Mouse (Mus musculus) skeletal muscle tissue, adult 2 months (tissue): Measurements from ENCODE around the gene Ccdc39.

Source experiments
- DNase-seq: peaks from one replicate; pipeline ENCODE4 v3.0.0-alpha.2; 2012; ENCODE audit warnings: low read depth, low spot score

The Ccdc39 gene

DNA sequence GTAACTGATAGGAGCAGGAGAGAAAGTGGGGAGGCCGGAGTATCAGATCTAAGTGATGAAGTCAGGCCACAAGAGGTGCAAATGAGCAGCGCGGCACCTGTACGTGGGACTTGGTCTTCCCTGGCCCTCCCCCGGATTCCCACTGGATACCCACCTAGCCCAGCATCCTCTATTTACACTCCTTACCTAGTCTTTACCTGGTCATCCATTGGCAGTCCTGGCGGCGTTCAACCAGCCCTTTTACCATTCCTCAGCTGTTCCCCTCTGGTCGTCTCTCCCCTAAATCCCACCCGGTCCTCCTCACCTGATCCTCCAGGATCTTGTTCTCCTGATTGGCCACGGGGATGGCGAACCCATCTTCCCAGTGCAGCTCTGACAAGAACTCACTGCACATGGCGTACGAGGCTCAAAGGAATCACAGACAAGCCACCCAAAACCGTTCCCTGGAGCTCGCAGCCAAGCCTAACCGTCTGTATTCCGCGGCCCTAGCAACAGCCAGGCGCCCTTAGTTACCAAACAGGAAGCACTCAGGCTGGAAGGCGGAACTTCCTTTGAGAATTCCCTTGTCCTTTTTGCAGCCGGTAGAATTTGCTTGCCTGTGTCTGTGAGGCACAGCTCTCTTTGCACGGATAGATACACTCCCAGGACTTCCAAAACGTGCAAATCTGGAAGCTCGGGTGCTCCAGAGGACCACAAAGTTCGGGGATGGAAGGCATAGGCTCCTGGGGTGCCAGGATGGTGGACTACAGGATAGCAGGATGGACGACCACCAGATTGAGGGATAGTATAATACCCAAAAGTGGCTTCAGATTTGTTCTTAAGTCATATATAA, at the start of gene Ccdc39:
TSS of gene Ccdc39 (minus strand) at position 510 of the 832 bp plus-strand sequence.
- peak; percentile 38 for DNase-seq

DNA sequence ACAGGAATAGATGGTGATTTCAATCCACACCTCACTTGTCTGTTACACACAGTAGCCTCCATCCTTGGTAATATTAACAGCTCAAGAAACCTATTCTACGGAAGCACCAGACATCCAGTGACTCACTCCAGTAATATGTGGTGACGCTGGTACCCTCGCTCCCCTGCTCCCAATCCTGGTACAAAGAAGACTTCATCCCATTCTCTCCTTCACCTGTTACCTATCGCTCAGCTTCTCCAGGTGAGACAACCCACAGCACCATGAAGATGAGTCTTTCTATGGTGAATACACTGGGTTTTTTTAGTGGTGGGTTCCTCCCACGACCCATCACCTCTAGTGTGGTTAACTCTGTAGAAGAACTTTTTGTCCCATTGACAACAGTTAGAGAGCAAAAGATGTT, 49.3 kb upstream of the Ccdc39 start:
- DNase-seq: no peak

DNA sequence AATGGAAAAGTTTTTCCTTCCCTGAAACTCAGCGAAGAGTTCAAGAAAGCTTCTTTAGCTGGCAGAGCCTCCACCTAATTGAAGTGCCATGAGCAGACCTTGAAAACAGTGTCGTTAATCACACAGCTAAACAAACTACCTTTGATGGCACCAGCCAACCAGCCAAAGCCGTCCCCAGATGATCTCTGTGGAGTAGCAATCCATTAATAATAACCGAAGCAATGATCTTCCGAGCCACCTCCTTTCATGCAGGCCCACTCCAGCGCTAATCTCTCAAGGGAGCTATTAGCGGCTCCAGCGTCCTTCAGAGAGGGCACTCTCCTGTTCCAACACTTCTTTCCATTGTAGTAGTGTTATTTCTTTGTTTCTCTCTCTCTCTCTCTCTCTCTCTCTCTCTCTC, 43.3 kb upstream of the Ccdc39 start:
- DNase-seq: no peak

DNA sequence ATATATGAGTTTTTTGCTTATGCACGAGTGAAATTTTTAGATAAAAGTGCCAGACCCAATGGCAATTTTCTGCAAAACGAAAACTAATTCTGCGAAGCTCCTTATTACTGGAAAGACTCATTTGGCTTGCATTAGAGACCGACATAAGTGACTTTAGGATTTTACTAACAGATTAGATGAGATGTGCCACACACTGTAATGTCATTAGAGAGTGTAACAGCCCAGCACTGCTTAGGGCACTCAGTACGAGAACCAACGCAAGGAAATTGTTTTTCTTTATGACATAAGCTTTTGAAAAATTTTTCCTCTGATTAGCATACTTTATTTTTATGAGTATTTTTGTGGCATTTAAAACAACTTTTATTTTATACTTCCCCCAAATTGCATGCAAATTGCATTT, 39.0 kb upstream of the Ccdc39 start:
- DNase-seq: no peak

DNA sequence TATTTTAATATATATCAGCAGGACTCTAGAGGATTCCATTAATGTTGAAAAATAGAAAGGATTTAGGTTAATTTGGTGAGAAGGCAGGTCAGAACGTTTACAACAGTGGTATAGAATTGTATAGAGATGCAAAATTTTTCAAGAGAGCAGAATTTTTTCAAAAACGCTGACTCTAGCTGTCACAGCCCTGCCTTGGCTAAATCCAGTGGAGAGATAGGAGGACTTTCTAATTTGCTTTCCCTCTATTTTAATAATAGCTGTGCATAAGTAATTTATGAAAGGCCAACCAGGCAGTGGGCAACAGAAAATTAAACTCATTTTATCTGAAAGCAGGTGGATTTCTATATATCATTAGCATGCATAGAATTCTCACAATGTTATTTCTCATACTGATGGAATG, 38.6 kb upstream of the Ccdc39 start:
- no peak for DNase-seq

DNA sequence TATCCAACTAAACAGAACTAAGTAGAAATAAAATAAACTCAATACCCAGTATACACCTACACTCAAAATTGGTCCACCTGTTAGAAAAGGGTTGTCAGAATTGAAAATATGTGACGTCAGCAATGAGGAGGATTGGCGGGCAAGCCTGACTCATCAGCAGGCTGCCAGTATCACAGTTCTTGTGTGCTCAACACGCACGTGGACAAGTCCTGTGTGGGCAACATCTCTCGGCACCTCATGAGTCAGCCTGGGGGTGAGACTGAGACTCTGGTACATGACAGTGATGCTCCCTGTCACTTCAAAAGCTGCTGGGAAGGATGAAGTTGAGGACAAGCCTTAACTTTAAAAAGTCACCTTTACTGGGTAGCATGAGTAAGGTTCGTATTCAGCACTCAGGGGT, 34.6 kb upstream of the Ccdc39 start:
- DNase-seq: no peak

DNA sequence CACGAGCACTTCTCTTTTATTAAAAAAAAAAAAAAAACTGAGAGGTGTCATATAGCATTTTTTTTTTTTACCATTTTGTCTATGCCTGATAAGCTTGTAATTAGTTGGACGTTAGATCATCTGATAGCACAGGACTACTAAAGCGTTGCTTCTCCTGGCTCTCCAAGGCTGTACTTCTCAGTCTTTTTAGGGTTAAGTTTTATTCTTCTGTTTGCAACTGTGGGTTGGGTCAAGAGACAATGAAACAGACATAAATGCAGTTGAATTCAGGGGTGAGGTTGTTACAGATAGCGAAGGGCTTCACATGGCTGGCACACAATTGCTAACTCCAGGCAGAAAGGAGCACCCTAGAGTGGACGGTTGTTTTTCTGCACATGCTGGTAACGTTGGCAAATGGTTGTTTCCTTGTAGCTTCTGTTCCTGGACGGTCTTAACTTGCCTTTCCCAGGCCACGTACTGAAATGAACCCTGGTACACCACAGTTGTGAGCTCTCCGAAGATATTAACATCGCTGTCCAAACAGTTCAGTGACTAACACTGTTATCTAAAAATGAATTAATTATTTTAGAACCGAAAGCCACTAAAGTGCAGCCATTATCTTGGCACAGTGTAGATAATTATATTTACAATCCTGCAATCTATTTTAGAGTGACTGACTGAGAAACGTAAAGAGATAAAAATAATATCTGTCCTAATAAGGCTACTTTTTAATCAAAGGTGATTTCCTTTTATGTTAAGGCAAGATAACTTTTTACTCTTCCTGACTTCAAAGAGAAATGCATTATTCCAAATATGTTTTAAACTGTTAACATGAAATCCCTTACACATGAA, 30.6 kb upstream of the Ccdc39 start:
- no peak for DNase-seq

DNA sequence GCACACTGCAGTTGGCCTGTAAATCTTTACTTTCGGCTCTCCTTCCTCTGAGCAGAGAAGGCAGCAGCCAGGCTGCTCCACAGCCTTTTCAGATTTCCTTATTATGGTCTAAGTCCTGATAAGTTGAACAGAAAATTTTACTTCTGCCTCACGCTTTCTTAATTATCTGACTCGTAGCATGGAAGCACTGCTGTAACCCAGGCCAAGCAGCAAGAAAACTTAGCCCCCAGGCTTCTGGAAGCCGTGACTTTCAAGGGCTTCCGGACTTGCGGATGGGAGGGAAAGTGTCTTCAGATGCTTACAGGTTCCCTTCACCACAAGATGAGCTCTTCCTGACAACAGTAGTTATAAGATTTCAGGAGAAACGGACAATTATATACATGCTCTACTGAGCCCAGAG, 29.7 kb upstream of the Ccdc39 start:
- DNase-seq: no peak

DNA sequence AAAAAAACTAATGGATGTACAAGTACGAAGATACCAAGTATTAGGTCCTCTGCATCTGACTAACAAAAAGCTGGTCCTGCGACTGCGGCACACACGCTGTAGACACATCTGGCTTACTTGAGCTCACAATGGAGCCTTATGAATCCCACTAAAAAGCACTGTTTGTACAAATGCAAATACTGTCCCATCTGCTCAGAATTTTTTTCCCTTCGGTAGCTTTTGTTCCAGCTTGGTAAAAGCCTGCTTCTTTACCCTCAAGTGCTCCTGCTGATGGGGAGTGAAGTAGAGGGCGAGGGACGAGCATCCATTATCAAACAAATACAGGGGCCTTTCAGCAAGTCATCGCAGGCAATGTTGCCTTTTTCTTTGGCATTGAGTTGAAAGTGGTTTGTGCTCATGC, 29.3 kb upstream of the Ccdc39 start:
- no peak for DNase-seq

DNA sequence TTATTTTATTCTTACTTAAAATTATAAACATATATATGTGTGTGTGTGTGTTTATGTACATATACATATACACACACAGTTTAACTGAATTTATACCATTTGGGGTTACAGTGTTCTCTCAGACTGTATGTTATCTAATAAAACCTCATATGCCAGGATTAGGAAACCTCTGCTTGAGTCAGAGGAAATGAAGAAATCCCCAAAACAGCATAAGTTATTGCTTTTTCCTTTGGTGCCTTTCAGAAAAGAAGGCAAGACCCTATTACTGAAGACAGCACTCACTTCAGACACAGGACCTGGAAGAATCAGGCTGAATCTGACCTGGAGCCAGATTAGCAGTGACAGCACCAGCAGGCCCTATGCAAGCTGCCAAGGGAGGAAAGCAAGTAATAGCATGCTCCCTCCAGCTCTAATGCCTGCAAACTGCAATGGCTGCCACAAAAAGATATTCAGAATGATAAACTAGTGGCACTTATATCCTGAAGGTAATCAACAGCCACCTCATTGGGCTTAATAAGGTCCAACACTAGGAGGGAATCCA, 20.0 kb upstream of the Ccdc39 start:
- no peak for DNase-seq

DNA sequence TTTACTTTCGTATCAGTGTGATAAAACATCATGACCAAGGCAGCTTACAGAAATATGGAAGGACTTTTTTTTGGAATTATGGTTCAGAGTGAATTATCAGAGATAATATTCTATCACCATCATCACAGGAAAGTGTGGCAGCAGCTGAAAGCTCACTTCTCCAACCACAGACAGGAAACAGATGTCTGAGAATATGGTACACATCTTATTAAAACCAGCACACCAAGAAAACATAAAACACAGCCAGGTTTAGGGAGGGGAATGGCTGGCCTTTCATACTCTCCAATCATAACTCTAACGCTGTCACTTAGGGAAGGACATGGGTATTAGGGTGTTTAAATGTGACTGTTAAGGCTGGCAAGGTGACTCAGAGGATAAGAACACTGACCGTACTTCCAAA, 14.8 kb upstream of the Ccdc39 start:
- DNase-seq: no peak

DNA sequence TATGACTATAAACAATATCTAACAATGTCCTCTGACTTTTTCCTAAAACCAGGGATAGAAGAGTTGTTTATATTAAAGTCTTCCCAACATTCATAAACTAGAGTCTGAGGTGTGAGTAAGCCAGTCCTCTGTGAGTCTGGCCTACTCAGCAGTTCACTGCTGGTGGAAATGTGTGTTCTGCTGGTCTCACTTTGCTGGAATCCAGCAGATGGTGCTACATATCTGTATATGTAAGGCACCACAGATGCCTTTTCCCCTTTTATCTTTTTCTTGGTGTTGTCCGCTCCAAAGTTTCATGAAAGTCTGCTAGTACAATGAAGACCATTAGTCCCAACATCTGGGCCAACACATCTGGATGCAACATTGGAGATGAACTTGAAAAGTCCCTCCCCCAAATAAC, 9.0 kb upstream of the Ccdc39 start:
- no peak for DNase-seq

DNA sequence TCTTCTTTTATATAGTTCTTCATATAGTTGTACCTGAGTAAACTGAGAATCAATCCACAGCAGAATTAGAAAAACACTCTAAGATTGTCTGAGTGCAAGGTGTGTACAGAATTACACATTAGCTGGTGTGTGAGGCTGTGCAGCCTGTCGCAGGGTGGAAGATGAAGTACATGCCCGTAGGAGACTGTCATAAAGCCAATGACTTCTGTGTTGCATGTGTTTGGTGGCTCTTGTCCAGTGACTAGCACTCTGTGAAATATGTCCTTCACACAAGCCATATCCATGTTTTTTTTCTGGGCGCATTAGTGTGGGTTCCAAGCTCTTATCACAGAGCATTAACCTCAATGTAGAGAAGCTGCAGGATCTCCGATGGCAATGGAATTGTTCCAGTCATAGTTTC, 6.7 kb upstream of the Ccdc39 start:
- no peak for DNase-seq

DNA sequence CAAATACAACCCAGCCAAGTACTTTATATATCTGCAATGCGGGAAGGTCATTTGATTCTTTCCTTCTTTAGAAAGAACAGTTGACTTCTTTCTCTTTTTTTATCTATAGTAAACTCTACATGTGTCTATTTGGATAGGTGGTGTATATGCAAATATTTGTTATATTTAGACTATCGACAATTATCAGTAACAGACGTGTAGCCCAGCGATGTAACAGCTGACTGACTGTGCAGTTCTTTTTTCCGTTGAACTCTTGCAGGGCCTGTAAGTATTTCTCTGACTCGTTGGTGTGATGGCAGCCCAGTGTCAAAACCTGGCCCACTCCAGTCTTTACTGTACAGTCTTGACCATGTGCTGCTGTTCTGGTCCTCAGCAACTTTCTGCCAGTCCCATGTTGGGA, 2.5 kb upstream of the Ccdc39 start:
- DNase-seq: no peak

DNA sequence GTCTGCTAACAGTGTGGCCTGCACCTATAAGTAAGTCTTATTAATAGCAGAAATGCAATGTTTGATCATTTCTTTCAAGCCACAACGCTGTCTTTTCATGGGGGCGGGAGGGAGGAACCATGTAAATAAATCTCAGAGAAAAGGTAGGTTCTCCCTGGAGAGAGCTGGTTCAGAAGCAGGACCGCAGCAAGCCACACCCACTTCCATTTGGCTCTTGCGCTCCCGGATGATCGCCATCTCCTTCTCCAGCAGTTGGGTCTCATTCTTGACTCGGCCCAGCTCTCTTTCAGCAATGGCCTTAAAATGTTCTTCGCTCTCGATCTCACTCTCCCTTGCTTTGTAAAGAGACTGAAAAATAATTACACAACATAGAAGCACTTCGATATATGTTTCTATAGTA, 5.2 kb downstream of the Ccdc39 start:
- no peak for DNase-seq

DNA sequence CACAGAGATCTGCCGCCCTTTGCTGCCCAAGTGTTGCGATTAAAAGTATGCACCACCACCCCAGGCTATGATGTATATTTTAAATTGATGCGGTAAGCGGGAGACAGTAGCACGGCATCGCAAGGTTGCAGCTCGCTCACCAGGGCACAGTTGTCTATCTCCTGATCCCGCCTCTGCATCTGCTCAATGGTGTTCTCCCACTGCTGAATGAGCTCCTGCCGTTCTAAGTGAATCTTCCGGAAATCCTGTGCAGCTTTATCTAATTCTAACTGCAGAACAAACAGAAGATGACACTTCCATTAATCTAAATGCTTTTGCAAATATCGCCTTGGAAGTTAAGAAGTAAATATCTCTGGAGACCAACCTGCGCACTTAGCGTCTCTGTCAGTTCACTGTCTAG, 7.5 kb downstream of the Ccdc39 start:
- DNase-seq: no peak

DNA sequence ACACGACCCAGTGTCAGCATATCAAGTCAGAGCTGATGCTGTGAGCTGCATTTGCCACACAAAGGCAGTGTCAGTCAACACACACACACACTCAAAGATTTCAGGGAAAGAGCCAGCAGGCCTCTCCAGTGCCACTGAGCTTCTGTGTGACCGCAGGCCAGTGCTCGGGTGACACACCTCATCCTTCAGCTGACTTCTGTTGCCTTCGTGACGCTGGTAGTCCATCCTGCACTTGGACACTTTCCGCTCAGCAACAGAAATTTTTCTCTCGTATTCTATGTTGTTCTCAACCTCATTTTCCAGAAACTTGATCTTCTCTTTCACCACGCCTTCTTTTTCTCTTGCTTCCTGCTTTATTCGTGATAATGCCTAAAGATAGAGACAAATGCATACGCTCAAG, 11.8 kb downstream of the Ccdc39 start:
- no peak for DNase-seq

DNA sequence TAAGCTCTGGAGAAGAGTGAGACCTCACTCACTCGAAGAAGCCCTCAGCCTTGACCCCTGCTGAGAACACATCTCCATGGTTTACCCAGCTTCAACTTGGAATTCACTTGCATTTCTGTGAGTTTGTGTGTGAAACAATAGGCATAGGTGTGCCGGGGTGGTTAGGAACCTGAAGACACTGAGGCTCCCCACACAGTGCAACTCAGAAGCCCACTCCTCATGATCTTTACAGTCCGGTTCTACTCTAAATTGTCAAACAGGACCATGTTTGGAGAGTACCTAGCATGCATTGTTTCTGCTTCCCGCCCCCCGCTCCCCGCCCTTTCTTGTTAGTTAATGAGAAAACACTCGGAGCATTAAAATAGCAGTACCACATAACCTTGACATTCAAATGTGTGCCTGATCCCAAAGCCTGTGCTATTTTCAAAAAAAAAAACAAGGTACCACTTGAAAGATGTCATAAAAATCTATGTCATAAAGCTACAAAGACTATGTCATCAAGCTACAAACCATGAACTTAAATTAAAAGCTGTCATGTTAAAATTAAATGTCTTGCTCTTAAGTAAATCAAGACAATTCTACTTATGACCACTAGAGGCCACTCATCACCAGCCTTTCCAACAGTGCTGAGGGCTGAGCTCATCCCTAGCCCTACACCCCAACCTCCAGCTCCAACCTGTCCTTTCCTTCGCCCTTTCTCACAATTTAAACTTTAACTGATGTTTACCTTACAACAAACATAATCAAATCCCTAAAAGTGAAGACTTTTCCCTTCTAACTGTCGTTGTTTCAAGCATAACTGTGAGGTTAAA, 19.8 kb downstream of the Ccdc39 start:
- peak; percentile 27 for DNase-seq

DNA sequence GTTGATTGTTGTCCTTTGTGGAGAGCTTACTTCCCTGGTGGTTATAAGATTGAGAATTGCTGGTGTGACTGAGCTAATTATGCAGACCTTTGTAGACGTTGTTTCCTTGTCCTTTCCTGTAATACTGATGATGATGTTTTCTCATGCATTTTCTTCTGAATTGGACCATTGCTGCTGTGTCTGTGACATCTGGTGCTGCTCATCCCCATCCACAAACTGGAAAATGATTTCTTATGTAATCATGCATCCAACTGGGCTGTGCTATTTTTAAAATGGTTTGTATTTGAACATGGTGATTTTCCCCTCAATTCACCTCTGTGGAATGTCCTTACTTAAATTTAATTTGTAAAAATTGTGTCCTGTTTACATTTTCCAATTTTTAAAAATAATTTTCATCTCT, 37.0 kb downstream of the Ccdc39 start:
- no peak for DNase-seq

DNA sequence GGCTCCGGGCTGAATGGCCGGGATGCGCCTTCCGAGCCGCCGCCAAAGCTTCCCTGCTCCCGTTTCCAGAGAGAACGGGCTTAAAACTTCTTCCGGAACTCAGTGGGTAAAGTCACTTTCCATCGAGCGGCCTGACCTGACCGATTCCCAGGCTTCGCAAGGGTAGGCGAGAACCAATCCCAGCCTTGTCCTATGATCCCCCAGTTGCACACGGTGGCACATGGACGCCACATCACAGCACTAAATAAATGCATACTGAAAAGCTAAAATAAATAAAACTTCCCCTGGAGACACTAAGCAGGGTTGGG, 43.6 kb downstream of the Ccdc39 start:
- peak; percentile 6 for DNase-seq

DNA sequence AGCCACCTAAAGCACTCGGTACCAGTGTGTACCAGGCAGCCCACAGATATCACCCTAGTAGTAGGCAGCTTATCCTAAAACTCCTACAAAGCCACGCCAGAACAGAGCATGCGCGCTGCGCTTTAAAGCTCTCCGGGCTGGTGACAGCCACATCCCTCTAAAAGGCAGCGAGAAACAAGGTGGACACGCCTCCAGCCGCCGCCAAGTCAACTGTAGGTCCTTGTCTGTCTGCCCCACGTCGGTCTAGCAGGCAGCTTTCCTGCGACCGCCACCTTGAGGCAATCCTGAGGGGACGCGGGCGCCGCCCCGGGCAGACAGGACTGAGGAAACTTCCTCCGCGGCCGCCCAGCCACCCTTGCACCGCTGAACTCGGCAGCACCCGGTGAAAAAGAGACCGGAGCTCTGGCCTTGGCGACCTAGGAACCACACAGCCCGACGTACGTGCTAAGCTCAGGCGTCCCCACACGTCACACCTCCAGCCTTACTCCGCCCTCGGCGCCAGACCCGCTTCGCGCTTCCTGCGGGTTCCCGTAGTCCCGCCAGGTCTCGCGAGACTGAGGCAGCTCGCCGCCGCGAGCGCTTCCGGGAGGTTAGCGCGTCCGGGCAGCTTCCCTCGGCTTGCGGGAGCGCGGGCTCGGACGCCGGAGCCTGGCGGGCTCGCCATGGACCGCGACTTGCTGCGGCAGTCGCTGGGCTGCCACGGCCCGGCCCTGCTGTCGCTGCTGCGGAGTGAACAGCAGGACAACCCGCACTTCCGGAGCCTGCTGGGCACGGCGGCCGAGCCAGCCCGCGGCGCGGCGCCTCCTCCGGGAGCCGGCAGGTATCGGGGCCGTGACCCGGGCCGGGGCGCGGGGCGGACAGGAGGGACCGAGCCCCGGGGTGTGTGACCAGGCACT, 44.2 kb downstream of the Ccdc39 start, which contains the start of gene Ttc14:
TSS of gene Ttc14 (plus strand) at position 216 of the 896 bp plus-strand sequence.
- peak; percentile 97 for DNase-seq
